Mouse (Mus musculus): ENCODE measurements around the gene Sgip1.

- no peak for TF ChIP-seq POLR2A (IDR thresholded peaks at IDR 0.05; ENCODE audit: borderline replicate concordance, extremely low read depth, low read depth, low read length)
- no peak for TF ChIP-seq CTCF (IDR thresholded peaks at IDR 0.05; ENCODE audit: insufficient read depth, low read length)
Observed at GRCm38 (mm10) chr4:103010734-103011133, 269.6 kb downstream of the Sgip1 start.
